Mouse (Mus musculus) hindbrain, embryonic 15.5 days (tissue): ENCODE results near the gene Lyst. TPM values are rescaled to one million over a fixed set of nuclear protein-coding genes. Genes with fewer than 3 reads are reported as not detected.
"Not testable (repeated sequence)": the region's sequence is repeated elsewhere in the genome, so short reads cannot be mapped to it uniquely, and the experiment has no call there.

ENCODE experiments used
- ATAC-seq: fragments of 200-750 bp; cut with Nextera tagmentation; 2 replicates; pipeline ENCODE4 v1.8.0; 2017; ENCODE audit warnings: low read depth, moderate number of reproducible peaks, moderate TSS enrichment; ENCODE audit not compliant: low FRiP score
- H3K27ac ChIP-seq: fragments of 300-500 bp; sonication (generic); replicated peaks from 2 replicates; pipeline ENCODE4 v1.5.1; 2015; ENCODE audit warnings: mild to moderate bottlenecking, inconsistent platforms
- H3K27me3 ChIP-seq: fragments of 300-500 bp; sonication (generic); 2 replicates; pipeline ENCODE4 v1.6.1; 2015; ENCODE audit warnings: control low read depth, inconsistent platforms
- H3K36me3 ChIP-seq: fragments of 300-500 bp; sonication (generic); 2 replicates; pipeline ENCODE4 v1.6.1; 2015; ENCODE audit warnings: control low read depth, inconsistent platforms
- H3K4me1 ChIP-seq: fragments of 300-500 bp; sonication (generic); replicated peaks from 2 replicates; pipeline ENCODE4 v1.6.1; 2015; ENCODE audit warnings: control low read depth, inconsistent platforms
- H3K4me2 ChIP-seq: fragments of 300-500 bp; sonication (generic); 2 replicates; pipeline ENCODE4 v1.6.1; 2015; ENCODE audit warnings: moderate library complexity, mild to moderate bottlenecking, inconsistent platforms
- H3K4me3 ChIP-seq: fragments of 300-500 bp; sonication (generic); 2 replicates; pipeline ENCODE4 v1.5.1; 2015; ENCODE audit warnings: mild to moderate bottlenecking, inconsistent platforms
- H3K9ac ChIP-seq: fragments of 300-500 bp; sonication (generic); 2 replicates; pipeline ENCODE4 v1.6.1; 2015; ENCODE audit warnings: inconsistent platforms
- H3K9me3 ChIP-seq: fragments of 300-500 bp; sonication (generic); 2 replicates; pipeline ENCODE4 v1.6.1; 2016; ENCODE audit warnings: control low read depth, inconsistent platforms
- WGBS: fragments of 180-500 bp; shearing (Covaris S2); methylation state at CpG from one replicate; pipeline ENCODE4 v1.1.7; 2015; 5-methylcytosine and 5-hydroxymethylcytosine counted together
- polyA plus RNA-seq: library from polyadenylated mRNA; unstranded; fragments of >200 nt; fragmentation: Nextera tagmentation; extraction: Ambion mirVana; gene quantifications from 2 replicates; pipeline ENCODE4 v1.2.1, GENCODE M21; 2015

The Lyst gene
- polyA plus RNA-seq, 1 experiment from 2014 or later = 4.7 TPM

- not testable (repeated sequence) for H3K4me2 ChIP-seq, H3K27ac ChIP-seq, ATAC-seq, H3K9ac ChIP-seq, H3K4me3 ChIP-seq, H3K27me3 ChIP-seq, H3K9me3 ChIP-seq, H3K4me1 ChIP-seq
- H3K36me3 ChIP-seq = peaks cover 22% of the 10 kb centered on the region
- WGBS = 94% methylated on average over 2 of the region's 2 CpGs
Measured at GRCm38 (mm10) chr13:13666103-13666502, 75.9 kb downstream of the Lyst start.

- Histone ChIP-seq H3K9me3 (no peaks in the 10 kb centered on the region), H3K4me3 (no peak overlapping the region), H3K27me3 (no peaks in the 10 kb centered on the region), H3K4me1 (no peaks in the 10 kb centered on the region), H3K4me2 (no peak overlapping the region), H3K27ac (no peak overlapping the region), H3K9ac (no peak overlapping the region), H3K36me3 (peaks cover 22% of the 10 kb centered on the region; the same call in 1 of the 2 replicates)
- no peak for ATAC-seq
- WGBS = 70% methylated on average over 5 of the region's 5 CpGs
Measured at GRCm38 (mm10) chr13:13670669-13671068, 80.5 kb downstream of the Lyst start.

- Histone ChIP-seq H3K36me3 (peaks cover 22% of the 10 kb centered on the region; the same call in 1 of the 2 replicates), H3K27me3 (no peaks in the 10 kb centered on the region), H3K4me3 (no peak overlapping the region), H3K9me3 (no peaks in the 10 kb centered on the region), H3K27ac (no peak overlapping the region), H3K4me1 (no peaks in the 10 kb centered on the region), H3K9ac (no peak overlapping the region), H3K4me2 (no peak overlapping the region)
- no peak for ATAC-seq
- WGBS = 61% methylated on average over 6 of the region's 6 CpGs
Measured at GRCm38 (mm10) chr13:13671585-13672328, 81.6 kb downstream of the Lyst start.

GRCm38 (mm10) chr13:13674669-13675343, 84.6 kb downstream of the Lyst start:
- Histone ChIP-seq H3K27ac (no peak overlapping the region), H3K9me3 (no peaks in the 10 kb centered on the region), H3K4me2 (no peak overlapping the region), H3K27me3 (no peaks in the 10 kb centered on the region), H3K36me3 (peaks cover 32% of the 10 kb centered on the region), H3K9ac (no peak overlapping the region), H3K4me3 (no peak overlapping the region), H3K4me1 (no peaks in the 10 kb centered on the region)
- 95% methylated on average over 4 of the region's 4 CpGs for WGBS
- no peak for ATAC-seq

- Histone ChIP-seq H3K4me1 (no peaks in the 10 kb centered on the region), H3K36me3 (peaks cover 26% of the 10 kb centered on the region), H3K9ac (no peak overlapping the region), H3K27me3 (no peaks in the 10 kb centered on the region), H3K27ac (no peak overlapping the region), H3K4me3 (no peak overlapping the region), H3K9me3 (no peaks in the 10 kb centered on the region), H3K4me2 (no peak overlapping the region)
- ATAC-seq = no peak
- 79% methylated on average over 8 of the region's 8 CpGs for WGBS
Measured at GRCm38 (mm10) chr13:13677871-13678270, 87.7 kb downstream of the Lyst start.

GRCm38 (mm10) chr13:13681642-13682041, 91.4 kb downstream of the Lyst start:
- H3K9ac ChIP-seq = no peak overlapping the region
- H3K4me3 ChIP-seq = no peak overlapping the region
- no peaks in the 10 kb centered on the region for H3K9me3 ChIP-seq
- no peaks in the 10 kb centered on the region for H3K4me1 ChIP-seq
- ATAC-seq = no peak
- no peaks in the 10 kb centered on the region for H3K27me3 ChIP-seq
- peaks cover 16% of the 10 kb centered on the region for H3K36me3 ChIP-seq
- no peak overlapping the region for H3K4me2 ChIP-seq
- WGBS = 68% methylated on average over 6 of the region's 6 CpGs
- no peak overlapping the region for H3K27ac ChIP-seq

- H3K9ac ChIP-seq = no peak overlapping the region
- H3K4me1 ChIP-seq = no peaks in the 10 kb centered on the region
- ATAC-seq = no peak
- H3K4me3 ChIP-seq = no peak overlapping the region
- H3K9me3 ChIP-seq = no peaks in the 10 kb centered on the region
- H3K27me3 ChIP-seq = no peaks in the 10 kb centered on the region
- WGBS = 86% methylated on average over 5 of the region's 5 CpGs
- peaks cover 16% of the 10 kb centered on the region for H3K36me3 ChIP-seq
- no peak overlapping the region for H3K27ac ChIP-seq
- no peak overlapping the region for H3K4me2 ChIP-seq
Measured at GRCm38 (mm10) chr13:13703476-13703875, 113.3 kb downstream of the Lyst start.

- ATAC-seq, H3K4me1 ChIP-seq, H3K4me2 ChIP-seq, H3K4me3 ChIP-seq, H3K27ac ChIP-seq, H3K36me3 ChIP-seq, H3K9me3 ChIP-seq, H3K27me3 ChIP-seq, H3K9ac ChIP-seq: not testable (repeated sequence)
- 94% methylated on average over 17 of the region's 17 CpGs for WGBS
Measured at GRCm38 (mm10) chr13:13721435-13721834, 131.2 kb downstream of the Lyst start.

GRCm38 (mm10) chr13:13723293-13723692, 133.1 kb downstream of the Lyst start:
- no peaks in the 10 kb centered on the region for H3K4me1 ChIP-seq
- peaks cover 10% of the 10 kb centered on the region; the same call in 1 of the 2 replicates for H3K36me3 ChIP-seq
- no peak overlapping the region for H3K4me2 ChIP-seq
- ATAC-seq = no peak
- no peak overlapping the region for H3K27ac ChIP-seq
- H3K27me3 ChIP-seq = no peaks in the 10 kb centered on the region
- H3K9ac ChIP-seq = no peak overlapping the region
- WGBS = 93% methylated on average over 3 of the region's 3 CpGs
- no peaks in the 10 kb centered on the region for H3K9me3 ChIP-seq
- H3K4me3 ChIP-seq = no peak overlapping the region

GRCm38 (mm10) chr13:13723786-13724185, 133.6 kb downstream of the Lyst start:
- Histone ChIP-seq H3K27ac (no peak overlapping the region), H3K36me3 (peaks cover 10% of the 10 kb centered on the region; the same call in 1 of the 2 replicates), H3K9me3 (no peaks in the 10 kb centered on the region), H3K4me2 (no peak overlapping the region), H3K9ac (no peak overlapping the region), H3K4me1 (no peaks in the 10 kb centered on the region), H3K4me3 (no peak overlapping the region), H3K27me3 (no peaks in the 10 kb centered on the region)
- ATAC-seq = no peak

GRCm38 (mm10) chr13:13739232-13739631, 149.0 kb downstream of the Lyst start:
- no peak overlapping the region for H3K27ac ChIP-seq
- H3K4me3 ChIP-seq = no peak overlapping the region
- no peak overlapping the region for H3K9ac ChIP-seq
- no peaks in the 10 kb centered on the region for H3K27me3 ChIP-seq
- H3K4me1 ChIP-seq = no peaks in the 10 kb centered on the region
- 94% methylated on average over 4 of the region's 4 CpGs for WGBS
- no peak overlapping the region for H3K4me2 ChIP-seq
- H3K9me3 ChIP-seq = no peaks in the 10 kb centered on the region
- ATAC-seq = no peak
- H3K36me3 ChIP-seq = peaks cover 23% of the 10 kb centered on the region

GRCm38 (mm10) chr13:13745911-13746310, 155.7 kb downstream of the Lyst start:
- Histone ChIP-seq H3K9ac (no peak overlapping the region), H3K4me2 (no peak overlapping the region), H3K4me3 (no peak overlapping the region), H3K4me1 (no peaks in the 10 kb centered on the region), H3K27ac (no peak overlapping the region), H3K36me3 (peaks cover 41% of the 10 kb centered on the region), H3K9me3 (no peaks in the 10 kb centered on the region), H3K27me3 (no peaks in the 10 kb centered on the region)
- ATAC-seq = no peak
- 93% methylated on average over 3 of the region's 3 CpGs for WGBS
